Mouse (Mus musculus) kidney, postnatal 4 days (tissue): ENCODE measurements around the gene Spns3.

ENCODE experiments used
- DNase-seq, 2 experiments: peaks; one replicate each; pipeline ENCODE4 v3.0.0; 2021; ENCODE audit warnings: mixed read lengths in 2 of 2

The Spns3 gene

GRCm38 (mm10) chr11:72508651-72509050 is 41.7 kb downstream of the Spns3 start:
- DNase-seq, result no peak

- no peak for DNase-seq
These were observed 42.7 kb downstream of the Spns3 start for GRCm38 (mm10) chr11:72507651-72508050.

- DNase-seq, result peak; percentile 21 to 46
These were observed 46.1 kb downstream of the Spns3 start for GRCm38 (mm10) chr11:72504016-72504797.

GRCm38 (mm10) chr11:72503501-72503921 is 46.8 kb downstream of the Spns3 start:
- DNase-seq, result peak; percentile 65 to 78

GRCm38 (mm10) chr11:72502236-72502635 is 48.1 kb downstream of the Spns3 start:
- peak; percentile 23 to 38 for DNase-seq

GRCm38 (mm10) chr11:72501426-72502002 is 48.8 kb downstream of the Spns3 start:
- DNase-seq, result no peak

GRCm38 (mm10) chr11:72500139-72500538 is 50.2 kb downstream of the Spns3 start:
- DNase-seq, result no peak

- DNase-seq, result peak; percentile 41 to 60
These were observed 52.9 kb downstream of the Spns3 start for GRCm38 (mm10) chr11:72497367-72497766.

GRCm38 (mm10) chr11:72496775-72497174 is 53.5 kb downstream of the Spns3 start:
- DNase-seq, result no peak

- DNase-seq, result no peak
These were observed 54.2 kb downstream of the Spns3 start for GRCm38 (mm10) chr11:72496066-72496465.

- DNase-seq, result peak; percentile 68 to 70
These were observed 56.0 kb downstream of the Spns3 start for GRCm38 (mm10) chr11:72494046-72494988.

GRCm38 (mm10) chr11:72491130-72491960 is 59.0 kb downstream of the Spns3 start:
- DNase-seq, result no peak

GRCm38 (mm10) chr11:72489881-72490301 is 60.4 kb downstream of the Spns3 start, which contains the start of gene Spns2:
Gene Spns2, minus strand, starts transcription at chr11:72489904.
- peak; percentile 93 to 96 for DNase-seq

GRCm38 (mm10) chr11:72489397-72489796 is 60.9 kb downstream of the Spns3 start:
- DNase-seq, result peak in 1 of 2 experiments; percentile 26

- peak; percentile 44 to 63 for DNase-seq
These were observed 61.5 kb downstream of the Spns3 start for GRCm38 (mm10) chr11:72488753-72489271.

- DNase-seq, result no peak
These were observed 62.6 kb downstream of the Spns3 start for GRCm38 (mm10) chr11:72487739-72488138.

GRCm38 (mm10) chr11:72487171-72487570 is 63.1 kb downstream of the Spns3 start:
- DNase-seq, result no peak

- DNase-seq, result no peak
These were observed 64.3 kb downstream of the Spns3 start for GRCm38 (mm10) chr11:72485960-72486359.

GRCm38 (mm10) chr11:72485157-72485556 is 65.1 kb downstream of the Spns3 start:
- DNase-seq, result no peak

GRCm38 (mm10) chr11:72484549-72484948 is 65.8 kb downstream of the Spns3 start:
- no peak for DNase-seq

- DNase-seq, result no peak
These were observed 68.4 kb downstream of the Spns3 start for GRCm38 (mm10) chr11:72481952-72482351.

- no peak for DNase-seq
These were observed 69.0 kb downstream of the Spns3 start for GRCm38 (mm10) chr11:72481313-72481712.
